Mouse (Mus musculus) cerebellum, adult (tissue): ENCODE results near the gene Gla.

Experiments used
- ATAC-seq: cut with Nextera tagmentation; 2 replicates; pipeline ENCODE4 v1.9.2; 2017; ENCODE audit warnings: mild to moderate bottlenecking, moderate library complexity, mixed read lengths; ENCODE audit not compliant: insufficient number of reproducible peaks, low FRiP score, low TSS enrichment

Gla gene

DNA sequence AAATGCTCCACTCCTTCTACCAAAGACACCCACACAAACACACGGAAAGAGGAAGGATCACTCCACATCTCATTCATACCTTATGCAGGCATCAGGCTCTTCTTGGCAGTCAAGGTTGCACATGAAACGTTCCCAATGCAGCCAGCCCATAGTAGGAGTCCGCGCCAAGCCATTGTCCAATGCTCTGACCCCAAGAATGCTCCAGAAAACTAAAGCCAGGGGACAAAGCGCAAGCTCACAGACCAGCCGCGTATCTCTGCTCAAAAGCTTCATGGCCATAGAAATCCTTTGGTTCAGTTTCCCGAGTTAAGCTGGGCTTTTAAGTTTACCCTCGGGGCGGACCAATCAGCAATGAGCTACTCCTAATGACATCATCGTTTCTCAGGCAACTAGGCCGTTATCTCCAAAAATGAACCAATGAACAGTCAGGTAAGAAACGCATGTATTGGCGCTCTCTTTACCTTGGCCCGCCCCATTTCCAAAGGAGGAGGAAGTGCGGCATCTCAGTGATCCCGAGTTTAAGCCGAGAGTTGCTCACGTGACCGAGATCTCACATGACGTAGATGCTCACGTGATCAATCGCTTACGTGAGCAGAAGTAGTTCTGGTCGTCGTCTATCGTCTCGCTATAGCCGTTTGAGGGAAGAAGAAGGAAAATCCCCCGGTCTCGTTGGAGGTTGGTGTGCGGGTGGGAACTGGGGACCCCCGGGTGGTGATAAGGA is at the start of gene Gla, which contains the start of gene Hnrnph2:
Gene Gla (minus strand): TSS at position 467 of the 721 bp plus-strand sequence.
Gene Hnrnph2 (plus strand): TSS at position 521 of the 721 bp plus-strand sequence.
- ATAC-seq: peak; percentile 99

DNA sequence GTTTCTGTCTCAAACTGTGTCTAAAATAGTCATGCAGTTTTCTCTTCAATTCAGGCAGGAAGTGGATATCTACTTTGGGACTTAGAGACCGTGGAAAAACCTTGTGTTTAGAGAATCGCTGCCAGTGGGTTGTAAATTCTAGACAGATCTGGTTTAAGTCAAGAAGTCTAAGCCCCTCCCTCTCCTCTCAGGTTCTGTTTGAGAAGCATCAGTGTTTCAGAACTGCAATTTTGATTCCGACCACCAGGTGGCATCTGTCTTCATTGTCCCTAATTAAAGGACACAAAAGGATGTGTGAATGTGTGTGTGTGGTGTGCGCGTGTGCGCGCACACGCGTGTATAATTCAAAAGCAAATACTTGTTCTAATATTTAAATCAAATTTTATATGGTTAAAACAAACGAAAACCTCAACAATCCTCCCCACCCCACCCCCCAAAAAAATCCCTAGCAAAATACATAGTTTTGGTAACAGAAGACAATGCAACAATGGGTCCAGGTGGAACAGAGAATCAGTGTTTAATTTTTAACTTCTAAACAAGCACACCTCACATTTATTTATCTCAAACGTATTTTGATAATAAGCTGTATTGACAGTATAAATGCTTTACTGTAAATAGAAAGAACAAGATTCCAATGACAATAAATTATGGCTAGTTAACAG is 47.2 kb upstream of the Gla start:
- ATAC-seq: 0 out of 2 replicates have a peak, but pooled peaks have one; percentile 66

DNA sequence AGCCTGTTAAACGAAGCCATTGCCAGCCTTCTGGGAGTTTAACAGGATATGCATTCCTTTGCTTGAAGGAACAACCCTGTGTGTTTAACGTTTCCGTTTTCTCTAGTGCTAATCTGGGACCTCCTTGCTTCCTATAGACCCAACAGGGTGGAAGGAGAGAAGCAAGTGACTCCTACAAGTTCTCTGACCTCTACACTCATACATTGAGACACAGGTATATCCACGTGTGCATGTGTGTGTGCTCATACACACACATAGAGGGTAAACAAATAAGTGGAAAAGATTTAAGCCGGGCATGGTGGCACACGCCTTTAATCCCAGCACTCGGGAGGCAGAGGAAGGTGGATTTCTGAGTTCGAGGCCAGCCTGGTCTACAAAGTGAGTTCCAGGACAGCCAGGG is 46.5 kb upstream of the Gla start:
- ATAC-seq: no peak

DNA sequence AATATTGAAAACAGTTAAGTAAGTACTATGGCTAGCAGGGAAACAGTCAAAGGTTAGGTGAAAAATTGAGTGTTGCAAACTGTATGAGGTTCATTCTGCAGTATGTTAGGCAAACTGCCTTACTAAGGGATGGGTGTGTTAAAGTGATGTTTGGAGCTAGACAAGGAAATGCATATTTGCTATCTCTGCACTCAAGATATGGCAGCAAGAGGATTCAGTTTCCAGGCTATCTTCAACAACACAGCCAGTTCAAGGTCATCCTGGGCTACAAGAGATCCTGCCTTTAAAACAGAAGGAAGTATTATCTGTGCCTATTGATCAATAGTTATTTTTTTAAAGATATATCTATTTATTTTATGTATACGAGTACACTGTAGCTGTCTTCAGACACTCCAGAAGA is 45.4 kb upstream of the Gla start:
- no peak for ATAC-seq

DNA sequence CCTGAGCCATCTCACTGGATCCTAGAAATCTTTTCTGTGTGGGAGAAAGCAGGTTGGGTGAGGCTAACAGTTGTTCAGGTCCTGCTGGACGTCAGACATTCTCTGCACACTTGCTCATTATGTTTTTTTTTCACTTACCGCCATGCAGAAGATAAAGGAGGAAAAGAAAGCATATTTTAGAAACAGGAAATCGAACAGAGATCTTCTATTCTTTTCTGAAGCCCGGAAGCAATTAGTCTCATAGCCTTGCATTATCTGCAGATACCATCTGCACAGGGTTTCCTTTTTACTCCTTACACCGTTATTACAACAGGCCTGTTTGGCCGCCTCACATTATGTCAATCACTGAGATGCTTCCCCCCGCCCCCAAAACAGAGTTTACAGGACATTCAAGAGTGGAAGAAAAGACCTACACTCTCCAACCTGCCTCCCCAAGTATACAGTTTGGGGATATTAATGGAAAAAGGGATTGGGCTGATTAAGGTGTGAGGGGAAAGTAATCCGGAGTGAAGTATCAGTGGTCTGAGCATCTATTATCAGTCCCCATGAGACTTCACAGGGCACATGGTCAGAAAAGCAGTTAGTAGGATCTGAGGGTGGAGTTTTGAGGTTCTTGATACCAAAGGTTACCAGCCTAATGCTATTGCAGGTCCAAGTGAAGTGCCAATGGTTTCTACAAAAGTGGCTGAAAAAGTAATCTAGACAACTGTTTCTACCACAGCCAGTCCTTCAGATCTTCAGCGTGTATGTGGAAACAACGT is 40.3 kb upstream of the Gla start:
- ATAC-seq: no peak

DNA sequence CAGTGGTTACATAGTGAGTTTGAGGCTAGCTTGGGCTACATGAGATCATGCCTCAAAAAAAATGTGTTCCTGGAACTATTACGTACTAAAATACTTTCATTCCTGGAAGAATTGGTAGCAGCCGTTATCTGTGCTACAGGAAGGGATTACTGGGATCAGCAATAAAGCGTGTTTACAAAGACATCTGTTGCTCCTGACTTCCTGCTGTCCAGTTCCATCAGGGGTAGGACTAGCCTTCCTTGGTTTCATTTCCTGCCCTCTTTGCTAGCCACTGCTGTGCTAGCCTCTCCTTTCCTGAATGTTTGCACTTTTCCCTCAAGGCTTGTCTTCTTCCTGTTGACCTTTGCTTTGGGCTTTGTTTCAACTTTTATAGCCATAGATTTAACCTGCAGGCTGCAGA is 34.9 kb upstream of the Gla start:
- no peak for ATAC-seq

DNA sequence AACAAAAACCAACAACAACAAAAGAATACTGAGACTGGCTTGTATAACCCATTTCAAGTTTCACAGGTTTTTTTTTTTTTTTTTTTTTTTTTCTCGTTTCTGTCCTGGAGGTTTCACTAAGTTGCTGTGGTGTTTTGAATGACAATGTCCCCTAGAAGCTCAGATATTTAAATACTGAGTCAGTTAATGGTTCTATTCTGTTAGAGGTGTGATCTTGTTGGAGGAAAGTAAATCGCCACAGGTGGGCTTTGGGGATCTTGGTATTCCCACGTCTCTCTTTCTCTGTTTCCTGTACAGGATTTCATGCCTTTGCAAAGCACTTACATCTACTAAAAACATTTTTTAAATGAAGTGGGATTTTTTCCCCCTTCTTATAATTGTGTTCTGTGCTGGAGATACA is 34.2 kb upstream of the Gla start:
- ATAC-seq: no peak

DNA sequence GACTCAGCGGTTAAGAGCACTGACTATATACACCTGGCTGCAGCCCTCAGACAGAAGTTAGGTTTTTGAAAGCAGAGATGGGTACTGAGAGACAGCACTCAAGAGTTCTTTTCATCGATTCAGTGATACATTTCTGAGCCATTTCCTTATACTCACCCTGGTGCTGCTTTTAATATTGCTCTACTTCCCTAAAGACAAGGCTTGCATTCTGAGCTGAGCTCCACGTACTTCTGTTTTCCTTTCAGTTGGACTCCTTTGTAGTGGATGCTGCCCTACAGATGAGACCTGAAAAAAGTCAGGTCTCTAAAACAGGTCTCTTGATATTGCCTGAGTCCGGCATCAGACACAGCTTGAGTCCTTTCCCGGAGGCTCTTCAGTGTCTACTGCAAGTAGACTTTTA is 31.8 kb upstream of the Gla start:
- no peak for ATAC-seq

DNA sequence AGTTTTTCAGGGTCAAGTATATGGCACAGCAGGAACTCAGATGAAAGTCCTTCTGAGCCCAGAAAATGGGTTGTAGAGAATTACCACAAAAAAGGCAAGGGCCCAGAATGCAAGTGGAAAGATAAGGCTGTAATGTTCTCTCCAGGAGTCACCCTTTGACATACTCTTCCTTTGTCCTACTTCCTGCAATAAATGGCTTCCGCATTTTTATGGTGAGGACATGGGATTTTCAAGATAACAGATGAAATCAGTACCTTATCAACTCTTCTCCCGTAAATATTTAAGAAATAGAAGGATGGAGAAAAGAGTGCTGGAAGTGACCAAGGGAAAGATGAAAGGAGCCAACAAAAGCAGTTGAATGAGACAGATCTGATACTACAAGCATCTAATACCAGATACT is 27.3 kb upstream of the Gla start:
- no peak for ATAC-seq

DNA sequence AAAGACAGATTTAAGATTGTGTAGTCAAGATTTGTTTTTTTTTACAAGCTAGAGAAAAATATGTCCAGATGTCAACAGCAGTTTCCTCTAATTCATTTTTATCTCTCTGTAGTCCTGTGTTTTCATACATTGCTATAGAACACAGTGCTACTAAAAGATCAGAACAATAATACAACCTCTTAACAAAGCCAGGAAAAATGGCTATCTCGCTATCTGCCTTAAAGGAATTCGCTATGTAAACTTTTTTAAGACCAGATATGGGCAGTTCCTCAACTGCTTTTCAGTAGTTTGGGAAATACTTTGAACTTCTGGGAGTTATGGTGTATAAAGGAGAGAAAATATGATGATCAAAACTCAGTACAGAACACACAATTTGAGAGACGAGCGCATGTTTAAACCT is 22.4 kb upstream of the Gla start:
- no peak for ATAC-seq

DNA sequence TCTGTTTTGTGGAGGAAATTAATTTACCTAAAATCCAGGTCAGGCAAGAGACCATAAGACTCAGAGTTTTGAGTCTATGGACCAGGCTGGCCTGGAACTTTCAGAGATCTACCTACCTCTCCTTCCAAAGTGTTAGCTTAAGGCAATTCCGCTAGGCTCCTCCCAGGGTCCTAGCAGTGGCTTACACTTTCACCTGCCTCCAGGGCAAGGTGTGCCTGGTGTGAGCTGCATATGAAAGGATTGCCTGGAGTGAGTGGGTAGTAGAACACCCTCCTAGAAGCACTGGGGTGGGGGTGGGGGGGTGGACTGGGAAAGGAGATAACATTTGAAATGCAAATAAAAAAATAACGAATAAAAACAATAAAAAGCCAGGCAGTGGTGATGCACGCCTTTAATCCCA is 20.8 kb upstream of the Gla start:
- ATAC-seq: no peak

DNA sequence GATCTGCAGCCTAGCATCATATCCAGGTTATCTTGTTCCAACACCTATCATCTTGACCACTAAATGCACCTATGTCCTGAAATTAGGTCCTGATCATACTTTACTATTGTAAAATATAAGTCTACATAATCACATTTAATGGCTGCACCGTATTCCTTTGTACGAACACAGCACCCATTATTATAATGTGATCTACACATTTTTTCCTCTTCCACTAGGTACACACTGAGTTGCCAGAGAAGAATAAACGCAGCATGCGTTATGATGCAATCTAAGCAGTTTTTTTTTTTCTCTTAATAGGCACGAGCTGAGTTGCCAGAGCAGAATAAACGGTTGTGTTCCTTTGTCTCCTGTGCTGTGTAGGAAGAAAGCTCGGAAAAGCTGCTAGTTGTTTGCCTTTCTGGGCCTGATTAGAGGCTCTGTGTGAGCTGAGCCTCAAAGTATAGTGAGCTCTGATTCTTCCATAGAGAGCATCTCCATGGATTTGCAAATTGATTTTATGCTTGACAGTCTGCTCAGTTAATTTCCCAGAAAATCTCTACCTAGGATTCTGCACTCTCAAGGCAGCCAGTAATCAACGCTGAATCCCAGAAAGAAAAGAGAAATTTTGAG is 19.4 kb upstream of the Gla start:
- no peak for ATAC-seq

DNA sequence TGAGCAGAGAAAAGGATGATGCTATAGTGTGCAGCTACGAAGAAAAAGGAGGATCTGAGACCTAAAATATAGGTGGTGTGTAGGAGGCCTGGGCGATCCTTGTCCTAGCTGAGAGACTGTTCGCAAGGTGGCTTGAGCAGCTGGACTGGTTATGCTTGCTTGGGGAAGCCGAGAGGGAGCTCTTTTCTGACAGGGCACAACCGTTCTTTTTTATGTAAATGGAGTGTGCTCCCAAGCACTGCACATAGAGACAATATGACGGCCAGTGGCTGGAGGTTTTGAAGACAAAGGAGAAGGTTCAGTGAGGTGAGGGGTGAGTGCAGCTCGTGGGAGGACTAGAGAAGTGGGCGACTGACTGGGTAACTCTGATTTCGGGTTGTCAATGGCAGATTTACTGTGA is 18.8 kb upstream of the Gla start:
- no peak for ATAC-seq

DNA sequence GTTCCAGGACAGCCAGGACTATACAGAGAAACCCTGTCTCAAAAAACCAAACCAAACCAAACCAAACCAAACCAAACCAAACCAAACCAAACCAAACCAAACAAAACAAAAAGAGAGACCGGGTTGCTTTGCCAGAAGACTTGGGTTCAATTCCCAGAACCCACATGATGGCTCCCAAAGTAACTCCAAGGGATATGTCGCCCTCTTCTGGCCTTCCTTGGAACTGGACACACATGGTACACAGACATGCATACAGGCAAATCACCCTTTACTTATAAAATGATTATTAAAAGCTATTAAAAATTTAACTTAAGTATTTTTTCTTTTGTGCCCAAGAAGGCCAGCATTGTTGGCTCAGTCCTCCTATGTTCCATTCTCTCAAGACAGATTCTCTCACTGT is 13.4 kb upstream of the Gla start:
- ATAC-seq: no peak

DNA sequence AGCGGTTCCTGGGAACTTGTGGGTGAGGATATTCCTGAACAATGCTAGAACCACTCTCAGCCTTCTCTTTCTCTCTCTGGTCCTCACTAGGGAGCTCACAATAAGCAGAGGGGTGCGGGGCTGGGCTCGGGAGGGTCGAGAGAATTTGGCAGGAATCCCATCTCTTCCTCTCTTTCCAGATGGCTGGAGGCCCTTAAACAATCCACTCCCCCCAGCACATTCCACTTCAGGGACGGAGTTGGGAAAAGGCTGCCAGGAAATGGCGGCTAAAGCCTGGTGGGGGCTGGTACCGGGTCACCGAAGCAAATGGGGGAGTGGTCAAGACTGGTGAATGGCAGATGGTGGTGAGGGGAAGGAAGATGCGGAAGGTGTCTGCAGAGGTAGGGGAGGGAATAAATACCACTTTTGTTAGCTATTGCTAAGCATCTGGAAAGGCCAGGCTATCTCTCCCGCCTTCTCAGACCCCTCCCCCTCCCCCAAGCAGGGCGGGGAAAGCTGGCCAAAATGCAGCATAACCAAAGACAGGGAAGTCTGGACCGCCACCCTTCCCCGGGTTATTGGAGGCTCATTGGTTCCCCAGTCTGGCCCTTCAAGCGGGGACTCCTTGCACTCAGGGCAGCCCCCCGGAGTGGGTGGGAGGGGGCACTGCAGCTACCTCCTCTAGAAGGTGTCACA is 11.5 kb upstream of the Gla start:
- peak; percentile 82 for ATAC-seq

DNA sequence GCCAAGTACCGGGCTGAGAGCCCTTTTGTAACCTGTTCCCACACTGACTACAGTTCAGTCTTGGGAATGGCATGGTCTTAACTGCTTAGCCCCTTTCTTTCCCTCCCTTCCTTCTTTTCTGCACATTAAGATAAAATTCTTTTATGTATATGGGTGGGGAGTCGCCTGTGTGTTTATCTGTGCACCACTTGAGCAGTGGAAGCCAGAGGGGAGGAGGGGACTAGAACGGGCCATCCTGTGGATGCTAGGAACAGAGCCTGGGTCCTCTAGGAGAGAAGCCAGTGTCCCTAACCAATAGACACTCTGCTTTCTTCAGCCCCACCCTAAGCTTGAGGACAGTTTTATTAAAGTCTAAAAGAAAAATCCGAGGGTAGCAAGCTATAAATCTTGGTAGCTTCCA is 10.1 kb upstream of the Gla start:
- ATAC-seq: no peak

DNA sequence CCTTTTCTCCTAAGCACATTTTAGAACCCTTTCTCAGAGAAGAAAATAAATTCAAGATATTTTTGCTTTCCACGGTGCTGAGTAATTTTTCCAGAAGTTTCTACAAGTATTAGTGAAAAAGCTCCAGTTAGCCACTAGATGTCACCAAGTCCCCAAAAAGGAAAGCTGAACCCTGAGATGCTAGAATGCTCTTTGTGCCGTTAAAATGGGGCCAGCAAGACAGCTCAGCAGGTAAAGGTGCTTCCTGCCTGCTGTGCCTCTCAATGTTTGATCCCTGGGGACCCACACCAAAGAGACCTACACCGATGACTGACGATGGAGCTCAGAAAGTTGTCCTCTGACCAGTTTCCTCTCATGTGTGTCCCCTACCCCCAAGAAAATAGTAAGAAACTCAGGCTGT is 8.5 kb upstream of the Gla start:
- ATAC-seq: peak; percentile 57

DNA sequence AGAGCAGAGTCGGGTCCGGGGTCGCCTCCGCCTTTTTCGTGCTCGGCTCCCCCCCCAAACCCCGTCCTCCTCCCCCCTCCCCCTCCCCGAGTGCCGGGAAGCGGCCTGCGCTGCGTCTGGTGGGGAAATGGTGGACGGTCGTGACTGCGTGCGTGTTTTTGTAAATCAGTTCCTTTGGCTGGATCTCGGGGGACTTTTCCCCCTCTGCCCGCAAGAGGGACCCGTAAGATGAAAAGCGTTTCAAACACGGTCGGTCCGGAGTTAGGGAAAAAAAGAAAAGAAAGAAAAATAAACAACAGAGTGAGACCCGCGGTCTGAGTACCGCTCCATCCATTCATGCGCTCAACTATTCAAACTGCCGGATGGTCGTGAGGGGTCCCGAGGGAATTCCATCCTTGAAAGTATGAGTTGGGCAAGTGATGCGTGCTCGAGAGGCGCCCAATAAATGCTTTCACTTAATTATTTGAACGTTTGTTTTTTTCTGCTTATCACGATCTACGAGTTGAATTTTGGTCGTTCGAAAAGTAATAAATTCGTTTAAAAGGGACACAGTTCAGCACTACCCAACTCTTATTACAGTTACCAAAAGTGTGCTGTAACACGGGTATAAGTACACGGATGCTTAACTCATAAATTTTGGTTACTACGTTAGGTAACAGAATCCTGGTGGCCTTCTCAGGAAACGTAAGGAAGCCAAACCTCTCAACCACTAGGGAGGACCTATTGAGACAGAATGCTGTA is 625 bp upstream of the Gla start:
- peak; percentile 11; the same call in 1 of the 2 replicates for ATAC-seq

DNA sequence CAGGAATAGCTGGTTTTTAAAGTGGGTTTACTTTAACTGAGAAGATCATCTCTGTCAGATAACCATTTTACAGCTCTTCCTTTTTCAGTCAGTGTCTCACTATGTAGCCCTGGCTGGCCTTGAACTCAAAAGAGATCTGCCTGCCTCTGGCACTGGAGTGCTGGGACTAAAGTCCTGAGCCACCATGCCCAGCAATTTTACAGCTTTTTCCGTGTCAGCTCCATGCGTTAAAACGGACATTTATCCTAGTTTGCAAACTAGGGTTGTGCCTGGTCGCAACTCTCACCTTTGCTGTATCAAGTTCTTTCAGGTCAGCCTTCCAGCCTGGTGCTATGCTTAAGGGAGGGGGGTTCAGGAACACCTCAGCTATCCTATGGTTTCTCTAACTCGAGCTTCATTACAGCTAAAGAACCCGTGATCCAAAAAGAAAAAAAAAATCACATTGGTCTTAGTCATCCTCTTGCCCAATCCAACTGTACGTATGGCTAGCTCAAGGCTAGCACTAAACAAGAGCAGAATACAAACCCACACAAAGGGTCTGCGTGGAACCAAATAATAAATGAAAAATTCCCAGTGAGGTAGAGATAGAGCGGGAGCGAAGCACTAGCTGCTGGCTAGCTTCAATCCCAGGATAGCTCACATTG is 881 bp downstream of the Gla start:
- ATAC-seq: 0 out of 2 replicates have a peak, but pooled peaks have one; percentile 4
